ENCODE assay signal across 11 mouse cellular contexts in genomic region chr4:58413188-58414185, GRCm38 (mm10).
A peak's percentile ranks its signal among the peaks of the same experiment; 100 is the strongest.
DNase-seq lines count a peak whose midpoint lies in the region; ATAC-seq and TF ChIP-seq lines count a peak whose summit lies in the region.
"Had no signal": no experiment of that assay in that cellular context is flagged by ENCODE, and none has a peak within 500 bp of the region (broad histone marks: within the 10 kb centered on the region; RNA-seq: fewer than 3 reads in every experiment).

No protein-coding gene starts in this region.

- peak; percentile 35; the same call in 1 of the 2 replicates for TF ChIP-seq CTCF in testis, adult 2 months (IDR thresholded peaks at IDR 0.05; ENCODE audit: control insufficient read depth, insufficient read depth, insufficient replicate concordance, low read depth, low read length)

- no peak for DNase-seq in testis, postnatal 10 days (ENCODE audit: low spot score)
- peak; percentile 57 for DNase-seq in gastrocnemius, adult 18-20 months (ENCODE audit: low spot score)
- no peak for DNase-seq in cerebellum, postnatal 25 days
- no peak for DNase-seq in left cerebral cortex, adult 11 months (ENCODE audit: low spot score)
- DNase-seq in spleen, adult 18-20 months = no peak
- DNase-seq: liver had no signal

- no peak overlapping the region for H3K4me3 ChIP-seq in testis, adult 2 months (ENCODE audit: control insufficient read depth, low read depth, low read length)
- H3K4me3 ChIP-seq in kidney, embryonic 15.5 days (replicated peaks) = no peak overlapping the region
- H3K4me3 ChIP-seq: hindbrain, embryonic 13.5 days; stomach, embryonic 15.5 days had no signal

- no peak overlapping the region for H3K27ac ChIP-seq in testis, adult 2 months (ENCODE audit: control insufficient read depth, insufficient read depth, low read depth, low read length)
- peak overlapping the region; percentile 77 for H3K27ac ChIP-seq in kidney, embryonic 15.5 days
- H3K27ac ChIP-seq: hindbrain, embryonic 13.5 days; stomach, embryonic 15.5 days had no signal

- WGBS in kidney, embryonic 15.5 days = 65% methylated on average over 13 of the region's 13 CpGs

- ATAC-seq in kidney, embryonic 15.5 days (replicated peaks; ENCODE audit: low FRiP score) = peak; percentile 15; the same call in 1 of the 2 replicates
- ATAC-seq in megakaryocyte, adult 5-6 weeks (ENCODE audit: poor library complexity, severe bottlenecking) = no peak

- TF ChIP-seq POLR2A in testis, adult 2 months (IDR thresholded peaks at IDR 0.05; ENCODE audit: control insufficient read depth, low read depth, low read length) = no peak

- no peaks in the 10 kb centered on the region for H3K27me3 ChIP-seq in testis, adult 2 months (ENCODE audit: control insufficient read depth, insufficient read depth, low read length)
- H3K27me3 ChIP-seq in kidney, embryonic 15.5 days = no peaks in the 10 kb centered on the region
- H3K27me3 ChIP-seq: hindbrain, embryonic 13.5 days; stomach, embryonic 15.5 days had no signal

- no peak overlapping the region for H3K9ac ChIP-seq in kidney, embryonic 15.5 days
- H3K9ac ChIP-seq: hindbrain, embryonic 13.5 days; stomach, embryonic 15.5 days had no signal

- no peaks in the 10 kb centered on the region for H3K4me1 ChIP-seq in testis, adult 2 months (ENCODE audit: control insufficient read depth, insufficient read depth, low read length)
- 0 out of 2 replicates have a peak, but pooled peaks cover 3% of the 10 kb centered on the region for H3K4me1 ChIP-seq in kidney, embryonic 15.5 days
- H3K4me1 ChIP-seq: hindbrain, embryonic 13.5 days; stomach, embryonic 15.5 days had no signal

- no peak overlapping the region for H3K4me2 ChIP-seq in kidney, embryonic 15.5 days
- H3K4me2 ChIP-seq: hindbrain, embryonic 13.5 days; stomach, embryonic 15.5 days had no signal

- H3K9me3 ChIP-seq in kidney, embryonic 15.5 days (replicated peaks) = no peaks in the 10 kb centered on the region
- H3K9me3 ChIP-seq: hindbrain, embryonic 13.5 days; stomach, embryonic 15.5 days had no signal

- H3K36me3 ChIP-seq in testis, adult 2 months (ENCODE audit: control insufficient read depth, insufficient read depth, low read length) = no peaks in the 10 kb centered on the region
- no peaks in the 10 kb centered on the region for H3K36me3 ChIP-seq in kidney, embryonic 15.5 days
- H3K36me3 ChIP-seq: hindbrain, embryonic 13.5 days; stomach, embryonic 15.5 days had no signal
